Mouse (Mus musculus) lung, adult 2 months (tissue): ENCODE results near the gene Tmem251. TPM values are rescaled to one million over a fixed set of nuclear protein-coding genes. Genes with fewer than 3 reads are reported as not detected.

Experiments used
- DNase-seq: peaks from one replicate; pipeline ENCODE4 v3.0.0; 2022
- H3K4me1 ChIP-seq: fragments of 200-500 bp; 2 replicates; pipeline ENCODE4 v1.6.1; 2011; ENCODE audit warnings: low read length; ENCODE audit not compliant: control insufficient read depth, insufficient read depth
- H3K4me3 ChIP-seq: fragments of 200-500 bp; replicated peaks from 2 replicates; pipeline ENCODE3; 2011; ENCODE audit warnings: low read depth, mild to moderate bottlenecking, control low read depth, low read length; ENCODE audit errors: extremely low read depth
- CTCF ChIP-seq: fragments of 200-500 bp; IDR thresholded peaks from 2 replicates; pipeline ENCODE4 v1.5.1; 2011; ENCODE audit warnings: mild to moderate bottlenecking, low read length, control low read depth; ENCODE audit not compliant: insufficient read depth
- POLR2A ChIP-seq: fragments of 200-500 bp; IDR thresholded peaks from 2 replicates; pipeline ENCODE4 v1.6.1; 2011; ENCODE audit warnings: low read depth, mild to moderate bottlenecking, control low read depth, low read length, borderline replicate concordance; ENCODE audit errors: extremely low read depth
- WGBS: fragments of 180-500 bp; shearing (Covaris S2); methylation state at CpG from one replicate; pipeline ENCODE4 v1.1.7; 2018; 5-methylcytosine and 5-hydroxymethylcytosine counted together
- polyA plus RNA-seq: library from polyadenylated mRNA; depleted of rRNA; stranded (reverse); fragments of >200 nt; gene quantifications from 2 replicates; pipeline ENCODE4 v1.2.3, GENCODE M21; 2012

Gene Tmem251
- polyA plus RNA-seq, 1 experiment, result 2.1 TPM

DNA sequence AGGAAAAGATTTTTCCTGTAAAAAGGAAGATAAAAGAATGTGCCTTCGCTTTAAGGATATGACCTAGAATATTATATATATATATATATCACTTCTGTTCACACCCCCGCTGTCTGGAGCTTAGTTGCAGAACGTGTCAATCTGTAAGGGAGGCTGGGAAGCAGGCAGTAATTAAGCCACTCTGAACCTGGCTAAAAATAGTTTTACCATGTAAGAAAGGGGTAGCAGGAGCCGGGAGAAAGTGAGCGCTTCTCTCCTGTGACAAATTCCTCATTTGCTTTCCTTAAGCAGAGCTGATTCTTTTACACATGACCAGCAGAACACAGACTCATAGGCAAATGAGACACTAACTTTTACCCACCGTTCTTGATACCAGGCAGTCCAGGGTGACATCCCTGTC is 19.7 kb upstream of the Tmem251 start:
- TF ChIP-seq CTCF (no peak), POLR2A (no peak)
- WGBS, result 63% methylated on average over 6 of the region's 6 CpGs
- H3K4me1 ChIP-seq, result no peaks in the 10 kb centered on the region
- H3K4me3 ChIP-seq, result no peak overlapping the region
- DNase-seq, result no peak

DNA sequence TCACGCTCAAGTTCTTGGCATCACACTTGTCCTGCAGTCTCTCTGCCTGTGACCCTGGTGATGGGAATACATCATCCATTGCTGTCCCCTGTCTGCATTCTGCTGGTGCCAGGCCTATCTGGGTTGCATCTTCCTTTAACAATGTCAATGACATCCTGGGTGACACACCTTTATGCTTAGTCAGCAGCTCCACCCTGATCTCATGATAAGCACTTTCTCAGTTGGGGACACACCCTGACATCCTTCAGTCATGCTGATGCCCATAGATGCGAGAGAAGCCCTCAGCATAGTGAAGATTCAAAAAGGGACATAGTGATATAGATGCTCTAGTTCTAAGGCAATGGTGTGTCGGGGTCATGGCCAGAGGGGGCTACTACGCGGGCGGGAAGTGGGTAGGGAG is 18.4 kb upstream of the Tmem251 start:
- DNase-seq, result no peak
- 0 out of 2 replicates have a peak, but pooled peaks cover under 1% of the 10 kb centered on the region for H3K4me1 ChIP-seq
- TF ChIP-seq CTCF (no peak), POLR2A (no peak)
- 84% methylated on average over 6 of the region's 6 CpGs for WGBS
- H3K4me3 ChIP-seq, result no peak overlapping the region

DNA sequence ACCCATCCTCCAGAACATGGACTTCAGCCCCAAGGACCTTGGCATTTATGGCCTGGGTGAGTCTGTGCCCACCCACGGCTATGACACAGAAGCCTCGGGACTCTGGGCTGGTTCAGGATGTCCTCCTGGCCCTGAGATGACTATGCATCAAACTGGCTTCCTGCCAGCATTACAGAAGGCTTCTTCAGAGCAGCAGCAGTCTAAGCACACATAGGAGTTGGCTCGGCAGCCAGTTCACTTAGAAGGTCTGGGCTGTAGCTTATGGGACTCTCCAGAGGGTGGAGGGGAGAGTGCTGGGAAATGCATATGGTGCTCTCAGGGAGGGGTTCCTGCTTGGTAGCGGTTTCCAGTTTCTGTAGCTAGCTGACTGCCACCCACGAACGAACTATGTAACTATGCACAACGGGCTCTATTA is 17.8 kb upstream of the Tmem251 start:
- TF ChIP-seq POLR2A (no peak), CTCF (no peak)
- H3K4me3 ChIP-seq, result no peak overlapping the region
- 58% methylated on average over 7 of the region's 7 CpGs for WGBS
- no peak for DNase-seq
- 0 out of 2 replicates have a peak, but pooled peaks cover 2% of the 10 kb centered on the region for H3K4me1 ChIP-seq

- peak overlapping the region; percentile 30 for H3K4me3 ChIP-seq
- 38% methylated on average over 26 of the region's 26 CpGs for WGBS
- TF ChIP-seq CTCF (no peak), POLR2A (0 out of 2 replicates have a peak, but pooled peaks have one; percentile 4)
- DNase-seq, result peak; percentile 56
- H3K4me1 ChIP-seq, result 0 out of 2 replicates have a peak, but pooled peaks cover 2% of the 10 kb centered on the region
Observed at GRCm38 (mm10) chr12:102729855-102730797, 13.4 kb upstream of the Tmem251 start.

- H3K4me3 ChIP-seq, result no peak overlapping the region
Observed at GRCm38 (mm10) chr12:102730798-102731619, 12.6 kb upstream of the Tmem251 start.

GRCm38 (mm10) chr12:102733381-102733780 is 10.2 kb upstream of the Tmem251 start:
- no peak overlapping the region for H3K4me3 ChIP-seq
- TF ChIP-seq CTCF (peak; percentile 80), POLR2A (no peak)
- 0 out of 2 replicates have a peak, but pooled peaks cover 2% of the 10 kb centered on the region for H3K4me1 ChIP-seq
- peak; percentile 43 for DNase-seq
- WGBS, result 10% methylated on average over 5 of the region's 5 CpGs

More at GRCm38 (mm10) chr12:102730798-102731619, 12.6 kb upstream of the Tmem251 start:
- DNase-seq, result no peak
- 0 out of 2 replicates have a peak, but pooled peaks cover 2% of the 10 kb centered on the region for H3K4me1 ChIP-seq
- 36% methylated on average over 16 of the region's 16 CpGs for WGBS
- no peak for TF ChIP-seq POLR2A
- no peak for TF ChIP-seq CTCF

DNA sequence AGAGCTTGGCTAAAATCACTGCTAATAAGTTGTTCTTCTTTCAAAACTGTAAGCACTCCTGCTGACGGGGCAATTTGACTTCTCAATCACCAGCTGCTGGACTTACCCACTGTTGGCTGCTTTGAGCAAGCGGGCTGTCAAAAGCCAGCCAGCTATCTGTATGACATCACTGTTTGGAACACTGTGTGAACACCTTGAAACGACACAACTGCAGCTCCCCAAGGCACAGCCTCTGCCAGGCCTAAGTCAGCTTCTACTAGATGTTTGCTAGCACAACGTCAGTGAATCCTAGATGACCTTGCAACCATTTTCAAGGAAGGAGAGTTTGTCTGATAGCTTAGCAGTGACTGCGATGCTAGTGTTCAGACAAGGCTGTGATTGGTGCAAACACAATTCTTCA is 4.5 kb upstream of the Tmem251 start:
- WGBS, result 70% methylated on average over 5 of the region's 5 CpGs
- no peak for TF ChIP-seq POLR2A
- no peak for TF ChIP-seq CTCF
- Histone ChIP-seq H3K4me1 (peaks cover 2% of the 10 kb centered on the region; the same call in 1 of the 2 replicates), H3K4me3 (no peak overlapping the region)
- no peak for DNase-seq

DNA sequence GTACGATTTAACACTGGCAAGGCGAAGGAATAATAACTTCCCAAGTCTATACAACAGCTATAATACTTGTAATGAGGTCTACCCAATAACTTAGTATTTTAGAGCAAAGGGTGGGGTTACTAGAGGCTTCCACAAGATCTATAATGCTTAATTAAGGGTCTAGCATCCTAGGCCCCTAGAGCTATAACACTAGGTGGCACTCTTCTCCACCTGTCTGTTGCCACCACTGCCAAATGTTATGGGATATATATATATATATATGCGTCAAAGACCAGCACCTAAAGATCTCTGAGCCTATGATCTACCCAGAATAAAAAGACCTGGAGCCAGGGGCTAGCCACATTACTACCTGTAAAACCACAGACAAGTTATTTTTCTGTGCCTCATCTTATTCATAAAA is 3.3 kb upstream of the Tmem251 start:
- no peak for DNase-seq
- WGBS, result 62% methylated on average over 3 of the region's 3 CpGs
- H3K4me1 ChIP-seq, result peaks cover 7% of the 10 kb centered on the region

DNA sequence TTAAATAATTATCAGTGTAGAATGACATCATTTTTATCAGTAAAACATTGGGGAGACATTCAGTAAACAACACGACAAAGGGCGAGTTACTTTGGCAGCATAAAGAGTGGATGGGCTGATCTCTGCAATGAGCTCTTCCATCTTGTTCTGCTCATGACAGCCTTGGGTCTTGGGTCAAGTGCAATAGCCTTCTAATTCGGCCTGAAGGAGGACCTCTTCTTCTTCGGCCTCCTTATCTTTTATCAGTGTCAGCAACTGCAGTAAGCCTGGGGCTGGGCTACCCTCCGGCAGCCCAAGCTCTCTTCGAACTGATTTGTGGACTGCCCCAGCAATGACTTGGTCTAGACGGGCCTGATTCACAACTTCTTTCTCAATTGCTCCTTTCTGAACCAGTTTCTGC is 1.5 kb upstream of the Tmem251 start:
- H3K4me1 ChIP-seq, result peaks cover 7% of the 10 kb centered on the region
- TF ChIP-seq POLR2A (no peak), CTCF (no peak)
- WGBS, result 75% methylated on average over 7 of the region's 7 CpGs
- no peak for DNase-seq
- H3K4me3 ChIP-seq, result no peak overlapping the region

More for the DNA sequence above, 3.3 kb upstream of the Tmem251 start:
- H3K4me3 ChIP-seq, result no peak overlapping the region
- no peak for TF ChIP-seq POLR2A
- TF ChIP-seq CTCF, result 0 out of 2 replicates have a peak, but pooled peaks have one; percentile 4
